Mouse (Mus musculus) MEL (cell line): ENCODE measurements around the gene Ebf4.
A peak's percentile ranks its signal among the peaks of the same experiment; 100 is the strongest.

Experiments used
- BHLHE40 ChIP-seq: IDR thresholded peaks from 2 replicates; pipeline ENCODE4 v1.6.1; 2012; ENCODE audit warnings: low read depth, mild to moderate bottlenecking, inconsistent platforms, low read length, improper control_type of control experiment, borderline replicate concordance
- CTCF ChIP-seq, 3 experiments: IDR thresholded peaks in 2 of 3; conservative IDR thresholded peaks in 1 of 3; 2 replicates each; pipeline ENCODE4 v1.5.1; 2011 to 2012; ENCODE audit warnings: low read length in 3 of 3, low read depth in 2 of 3, mild to moderate bottlenecking in 2 of 3, improper control_type of control experiment in 1 of 3, inconsistent platforms in 1 of 3, mixed read lengths in 1 of 3, moderate library complexity in 1 of 3; ENCODE audit not compliant: control insufficient read depth in 1 of 3, insufficient read depth in 1 of 3, poor library complexity in 1 of 3, severe bottlenecking in 1 of 3
- E2F4 ChIP-seq: IDR thresholded peaks from 2 replicates; pipeline ENCODE4 v1.6.1; 2011; ENCODE audit warnings: low read depth, low read length, improper control_type of control experiment, borderline replicate concordance
- ETS1 ChIP-seq: IDR thresholded peaks from 2 replicates; pipeline ENCODE4 v1.6.1; 2012; ENCODE audit warnings: low read depth, mild to moderate bottlenecking, inconsistent platforms, low read length, improper control_type of control experiment, moderate library complexity
- HCFC1 ChIP-seq: IDR thresholded peaks from 2 replicates; pipeline ENCODE4 v1.6.1; 2012; ENCODE audit warnings: low read depth, mild to moderate bottlenecking, inconsistent platforms, low read length, improper control_type of control experiment, moderate library complexity
- POLR2A ChIP-seq, 2 experiments: IDR thresholded peaks; 2 replicates each; pipeline ENCODE4 v1.6.1; 2011 to 2012; ENCODE audit warnings: low read length in 2 of 2, mild to moderate bottlenecking in 2 of 2, control low read depth in 1 of 2, improper control_type of control experiment in 1 of 2, low read depth in 1 of 2, moderate library complexity in 1 of 2; ENCODE audit not compliant: control insufficient read depth in 1 of 2, insufficient read depth in 1 of 2, poor library complexity in 1 of 2
- SIN3A ChIP-seq: IDR thresholded peaks from 2 replicates; pipeline ENCODE4 v1.6.1; 2012; ENCODE audit warnings: low read length, improper control_type of control experiment, inconsistent platforms
- SMC3 ChIP-seq: IDR thresholded peaks from 2 replicates; pipeline ENCODE4 v1.6.1; 2011; ENCODE audit warnings: low read depth, low read length, improper control_type of control experiment
- TBP ChIP-seq: IDR thresholded peaks from 2 replicates; pipeline ENCODE4 v1.8.0; 2011; ENCODE audit warnings: low read depth, low read length, improper control_type of control experiment
- TCF12 ChIP-seq: IDR thresholded peaks from 2 replicates; pipeline ENCODE4 v1.6.1; 2014; ENCODE audit warnings: low read depth, mild to moderate bottlenecking, inconsistent platforms, low read length, improper control_type of control experiment, moderate library complexity

DNA sequence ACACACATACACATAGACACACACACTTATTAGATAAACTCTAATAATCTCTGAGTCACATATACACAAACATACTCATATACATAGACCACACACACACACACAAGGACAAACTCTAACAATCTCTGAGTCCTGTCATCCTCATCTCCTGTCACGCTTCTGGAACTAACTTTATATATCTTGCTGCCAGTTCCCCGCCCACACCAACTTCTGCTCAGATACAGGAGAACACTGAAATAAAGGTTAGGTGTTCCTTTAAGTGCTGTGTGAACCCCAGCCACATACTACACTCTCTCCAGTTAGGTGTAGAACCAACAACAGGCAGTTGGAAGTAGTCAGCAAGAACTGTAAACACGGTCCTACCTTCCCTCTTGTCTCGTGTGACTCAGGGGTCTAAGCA lies 34.1 kb upstream of the Ebf4 start:
- TF ChIP-seq SIN3A = no peak
- TF ChIP-seq BHLHE40 = 0 out of 2 replicates have a peak, but pooled peaks have one; percentile 31
- TF ChIP-seq CTCF (IDR thresholded peaks at IDR 0.05 in 2 of 3, conservative IDR thresholded peaks at IDR 0.05 in 1 of 3; ENCODE audit: control insufficient read depth in 1 of 3, insufficient read depth in 1 of 3, low read depth in 2 of 3, low read length in 3 of 3, poor library complexity in 1 of 3, severe bottlenecking in 1 of 3) = no peak
- no peak for TF ChIP-seq E2F4
- TF ChIP-seq POLR2A (IDR thresholded peaks at IDR 0.05; ENCODE audit: control insufficient read depth in 1 of 2, insufficient read depth in 1 of 2, low read depth in 1 of 2, low read length in 2 of 2, poor library complexity in 1 of 2) = no peak
- TF ChIP-seq TBP = no peak
- no peak for TF ChIP-seq SMC3
- no peak for TF ChIP-seq TCF12
- no peak for TF ChIP-seq ETS1
- TF ChIP-seq HCFC1 = no peak
